Mouse (Mus musculus) kidney, embryonic 16.5 days (tissue): ENCODE measurements around the gene Pdc. TPM values are rescaled to one million over a fixed set of nuclear protein-coding genes. Genes with fewer than 3 reads are reported as not detected.
"Not testable (repeated sequence)": the region's sequence is repeated elsewhere in the genome, so short reads cannot be mapped to it uniquely, and the experiment has no call there.

Source experiments
- ATAC-seq: fragments of 200-750 bp; cut with Nextera tagmentation; 2 replicates; pipeline ENCODE4 v1.8.0; 2017; ENCODE audit warnings: moderate TSS enrichment; ENCODE audit not compliant: low FRiP score, low TSS enrichment
- H3K27ac ChIP-seq: fragments of 300-500 bp; sonication (generic); 2 replicates; pipeline ENCODE4 v1.5.1; 2014; ENCODE audit warnings: low read length
- H3K27me3 ChIP-seq: fragments of 300-500 bp; sonication (generic); 2 replicates; pipeline ENCODE4 v1.6.1; 2014; ENCODE audit warnings: low read length, control low read depth, mixed read lengths; ENCODE audit not compliant: insufficient read depth
- H3K36me3 ChIP-seq: fragments of 300-500 bp; sonication (generic); 2 replicates; pipeline ENCODE4 v1.6.1; 2014; ENCODE audit warnings: low read length, control low read depth, mixed read lengths; ENCODE audit not compliant: insufficient read depth
- H3K4me1 ChIP-seq: fragments of 300-500 bp; sonication (generic); 2 replicates; pipeline ENCODE4 v1.6.1; 2014; ENCODE audit warnings: low read length, control low read depth, mixed read lengths; ENCODE audit not compliant: insufficient read depth
- H3K4me2 ChIP-seq: fragments of 300-500 bp; sonication (generic); replicated peaks from 2 replicates; pipeline ENCODE4 v1.6.1; 2014; ENCODE audit warnings: low read depth, low read length
- H3K4me3 ChIP-seq: fragments of 300-500 bp; sonication (generic); 2 replicates; pipeline ENCODE4 v1.5.1; 2014; ENCODE audit warnings: mild to moderate bottlenecking, low read length
- H3K9ac ChIP-seq: fragments of 300-500 bp; sonication (generic); replicated peaks from 2 replicates; pipeline ENCODE4 v1.6.1; 2014; ENCODE audit warnings: low read length
- H3K9me3 ChIP-seq: fragments of 300-500 bp; sonication (generic); 2 replicates; pipeline ENCODE4 v1.6.1; 2016; ENCODE audit warnings: low read length, control low read depth
- WGBS: fragments of 180-500 bp; shearing (Covaris S2); extraction: QIAGEN DNeasy Blood & Tissue Kit; methylation state at CpG from one replicate; pipeline ENCODE4 v1.1.7; 2014; 5-methylcytosine and 5-hydroxymethylcytosine counted together
- polyA plus RNA-seq: library from polyadenylated mRNA; unstranded; fragments of >200 nt; fragmentation: Nextera tagmentation; extraction: Ambion mirVana; gene quantifications from 2 replicates; pipeline ENCODE4 v1.2.1, GENCODE M21; 2015

Gene Pdc
- not detected in 2 replicates for polyA plus RNA-seq

DNA sequence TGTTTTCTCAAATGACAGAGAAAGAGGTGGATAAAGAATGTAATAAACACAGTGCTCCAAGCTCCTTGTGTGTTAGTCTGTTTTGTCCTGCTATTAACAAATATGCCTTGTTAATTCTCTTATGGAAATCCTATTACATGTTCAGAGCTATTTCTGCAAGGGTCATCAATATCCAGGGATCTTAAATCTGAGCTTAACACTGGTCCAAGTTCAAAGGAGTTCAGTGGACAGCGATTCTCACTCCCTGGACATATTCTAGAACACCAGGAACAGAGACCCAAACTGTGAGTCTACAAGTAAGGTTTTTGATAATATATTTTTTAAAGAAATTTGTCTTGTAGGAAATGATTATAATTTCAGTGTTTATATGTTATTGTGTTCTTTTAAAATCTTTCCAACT lies at the start of gene Pdc:
Gene Pdc, plus strand, starts transcription at position 213 of the 400 bp plus-strand sequence.
- ATAC-seq = no peak
- Histone ChIP-seq H3K27ac (no peak within 1 kb of the TSS), H3K9ac (no peak within 1 kb of the TSS), H3K4me1 (no peaks in the 10 kb centered on the region), H3K9me3 (no peaks in the 10 kb centered on the region), H3K4me3 (no peak within 1 kb of the TSS), H3K36me3 (no peaks in the 10 kb centered on the region), H3K4me2 (no peak within 1 kb of the TSS), H3K27me3 (no peaks in the 10 kb centered on the region; the same call in 1 of the 2 replicates)
- WGBS = 89% methylated on average over 1 of the region's 1 CpGs

DNA sequence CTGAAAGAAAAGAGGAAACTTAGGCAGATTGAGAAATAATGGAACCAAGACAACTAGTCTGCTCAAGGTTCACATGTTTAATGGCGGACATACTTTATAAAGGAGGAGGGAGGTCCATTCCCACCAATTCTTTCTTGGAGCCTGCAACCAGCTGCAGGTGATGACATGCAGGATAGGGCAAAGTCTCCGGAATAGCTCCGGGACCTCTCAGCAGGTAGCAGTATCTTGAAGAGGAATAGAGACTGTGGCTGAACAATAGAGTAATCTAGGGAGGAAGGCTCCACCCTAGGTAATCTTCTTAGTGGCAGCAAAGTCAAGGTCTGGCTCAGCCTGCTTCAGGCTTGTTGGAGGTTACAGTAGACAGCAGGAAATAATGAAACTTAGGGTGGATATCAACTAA lies 25.2 kb upstream of the Pdc start:
- H3K27ac ChIP-seq, H3K9ac ChIP-seq, H3K4me3 ChIP-seq, H3K4me1 ChIP-seq, H3K4me2 ChIP-seq, H3K36me3 ChIP-seq, ATAC-seq, H3K9me3 ChIP-seq, H3K27me3 ChIP-seq: not testable (repeated sequence)
- 81% methylated on average over 3 of the region's 3 CpGs for WGBS

GRCm38 (mm10) chr1:150307599-150307998 lies 11.6 kb upstream of the Pdc start:
- H3K4me1 ChIP-seq = no peaks in the 10 kb centered on the region
- no peak overlapping the region for H3K4me3 ChIP-seq
- H3K9me3 ChIP-seq = no peaks in the 10 kb centered on the region
- H3K36me3 ChIP-seq = no peaks in the 10 kb centered on the region
- WGBS = 45% methylated on average over 1 of the region's 1 CpGs
- H3K9ac ChIP-seq = no peak overlapping the region
- no peak overlapping the region for H3K4me2 ChIP-seq
- ATAC-seq = no peak
- no peak overlapping the region for H3K27ac ChIP-seq
- H3K27me3 ChIP-seq = no peaks in the 10 kb centered on the region

DNA sequence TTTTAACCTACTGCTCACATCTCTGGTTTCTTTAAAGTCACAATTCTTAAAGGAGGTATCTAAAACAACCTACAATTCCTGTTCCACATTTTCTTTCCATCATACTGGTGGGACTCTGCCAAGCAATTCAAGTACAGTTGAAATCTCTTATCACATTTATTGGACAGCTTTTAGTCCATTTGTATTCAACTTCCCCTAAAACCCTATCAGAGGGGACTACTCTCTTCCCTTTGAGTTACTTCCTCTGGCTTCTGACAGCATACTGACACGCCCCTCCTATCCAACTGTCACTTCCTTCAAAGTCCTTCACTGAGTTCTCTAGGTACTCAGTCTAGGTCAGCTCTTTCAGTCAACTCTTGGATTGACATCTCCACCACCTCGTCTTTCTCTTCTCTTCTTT lies 15.9 kb downstream of the Pdc start:
- H3K27ac ChIP-seq = no peak overlapping the region
- H3K9me3 ChIP-seq = no peaks in the 10 kb centered on the region
- no peak overlapping the region for H3K4me2 ChIP-seq
- no peak overlapping the region for H3K9ac ChIP-seq
- no peak for ATAC-seq
- 68% methylated on average over 2 of the region's 2 CpGs for WGBS
- no peak overlapping the region for H3K4me3 ChIP-seq
- no peaks in the 10 kb centered on the region for H3K27me3 ChIP-seq
- no peaks in the 10 kb centered on the region for H3K4me1 ChIP-seq
- no peaks in the 10 kb centered on the region for H3K36me3 ChIP-seq

DNA sequence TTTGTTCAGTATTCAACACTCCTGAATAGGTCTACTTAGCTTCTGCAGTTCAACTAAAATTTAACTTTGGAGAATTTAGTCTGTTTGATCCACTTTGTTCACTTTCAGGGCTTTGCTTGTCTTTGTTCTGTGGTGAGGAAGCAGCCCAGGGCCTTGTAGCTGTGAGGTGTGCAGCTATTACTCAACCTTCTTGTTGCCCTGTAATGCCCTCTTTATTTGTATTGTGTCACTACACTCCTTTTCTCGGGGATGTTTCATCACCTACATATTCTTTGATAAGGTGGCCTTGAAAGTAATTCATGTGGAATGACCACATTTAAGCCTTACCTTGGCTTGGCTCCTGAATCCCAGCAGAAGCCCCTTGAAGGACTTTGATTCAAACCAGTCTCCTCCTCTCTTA lies 41.6 kb downstream of the Pdc start:
- Histone ChIP-seq H3K4me1 (no peaks in the 10 kb centered on the region), H3K4me3 (no peak overlapping the region), H3K36me3 (peaks cover 24% of the 10 kb centered on the region), H3K9me3 (no peaks in the 10 kb centered on the region), H3K9ac (no peak overlapping the region), H3K4me2 (no peak overlapping the region), H3K27me3 (no peaks in the 10 kb centered on the region), H3K27ac (no peak overlapping the region)
- 83% methylated on average over 1 of the region's 1 CpGs for WGBS
- no peak for ATAC-seq

- H3K4me1 ChIP-seq = no peaks in the 10 kb centered on the region
- H3K27me3 ChIP-seq = no peaks in the 10 kb centered on the region
- H3K4me3 ChIP-seq = no peak overlapping the region
- no peaks in the 10 kb centered on the region for H3K9me3 ChIP-seq
- no peak overlapping the region for H3K4me2 ChIP-seq
- no peak overlapping the region for H3K9ac ChIP-seq
- H3K36me3 ChIP-seq = peaks cover 15% of the 10 kb centered on the region
- 89% methylated on average over 3 of the region's 3 CpGs for WGBS
- H3K27ac ChIP-seq = no peak overlapping the region
- no peak for ATAC-seq
These were observed 53.7 kb downstream of the Pdc start for GRCm38 (mm10) chr1:150372895-150373294.

GRCm38 (mm10) chr1:150374247-150374646 lies 55.0 kb downstream of the Pdc start:
- H3K9me3 ChIP-seq = no peaks in the 10 kb centered on the region
- ATAC-seq = no peak
- WGBS = 88% methylated on average over 2 of the region's 2 CpGs
- H3K4me3 ChIP-seq = no peak overlapping the region
- no peak overlapping the region for H3K9ac ChIP-seq
- no peaks in the 10 kb centered on the region for H3K4me1 ChIP-seq
- peaks cover 20% of the 10 kb centered on the region for H3K36me3 ChIP-seq
- no peak overlapping the region for H3K27ac ChIP-seq
- H3K27me3 ChIP-seq = no peaks in the 10 kb centered on the region
- H3K4me2 ChIP-seq = no peak overlapping the region

Other genes with a start within 250 kb of the Pdc start
- gene Ptgs2, start 219.4 kb upstream of the Pdc start, polyA plus RNA-seq = 1.3 and 1.8 TPM in 2 replicates
- gene Tpr, start 73.4 kb downstream of the Pdc start, polyA plus RNA-seq = 132 and 153 TPM in 2 replicates
- 37.8 and 38.3 TPM in 2 replicates for gene Odr4, start 73.7 kb downstream of the Pdc start, polyA plus RNA-seq
- 0.45 and 0.47 TPM in 2 replicates for gene Prg4, start 146.7 kb downstream of the Pdc start, polyA plus RNA-seq